Mouse (Mus musculus) testis, adult 2 months (tissue): Measurements from ENCODE around the gene Insr.

Experiments used
- CTCF ChIP-seq: fragments of 200-500 bp; IDR thresholded peaks from 2 replicates; pipeline ENCODE4 v1.5.1; 2012; ENCODE audit warnings: low read depth, mild to moderate bottlenecking, inconsistent platforms, low read length, moderate library complexity; ENCODE audit not compliant: control insufficient read depth, insufficient read depth, insufficient replicate concordance
- POLR2A ChIP-seq: fragments of 200-500 bp; IDR thresholded peaks from 2 replicates; pipeline ENCODE4 v1.6.1; 2012; ENCODE audit warnings: low read depth, mild to moderate bottlenecking, inconsistent platforms, low read length, moderate library complexity; ENCODE audit not compliant: control insufficient read depth

- TF ChIP-seq CTCF (no peak), POLR2A (no peak)
Observed at GRCm38 (mm10) chr8:3240725-3241124, 38.7 kb downstream of the Insr start.
